Mouse (Mus musculus): ENCODE data around the gene Gm11077.

The Gm11077 gene

GRCm38 (mm10) chr6:140799435-140800040 lies 70.5 kb downstream of the Gm11077 start:
- no peaks in the 10 kb centered on the region for H3K36me3 ChIP-seq (ENCODE audit: insufficient read depth, low read length)
- H3K4me1 ChIP-seq (replicated peaks; ENCODE audit: low read depth, low read length) = no peaks in the 10 kb centered on the region
- H3K4me3 ChIP-seq (replicated peaks; ENCODE audit: low read length) = no peak overlapping the region
- no peaks in the 10 kb centered on the region for H3K27me3 ChIP-seq (ENCODE audit: insufficient read depth, low read length)
- TF ChIP-seq NANOG (IDR thresholded peaks at IDR 0.05; ENCODE audit: borderline replicate concordance, low read length) (no peak), POU5F1 (IDR thresholded peaks at IDR 0.05; ENCODE audit: borderline replicate concordance, low read length) (no peak), CTCF (conservative IDR thresholded peaks at IDR 0.05; ENCODE audit: low read length) (no peak)
- peaks cover 6% of the 10 kb centered on the region; the same call in 1 of the 2 replicates for H3K9me3 ChIP-seq (ENCODE audit: low read length)

GRCm38 (mm10) chr6:140800587-140800986 lies 71.5 kb downstream of the Gm11077 start:
- H3K27me3 ChIP-seq (ENCODE audit: insufficient read depth, low read length) = no peaks in the 10 kb centered on the region
- TF ChIP-seq CTCF (conservative IDR thresholded peaks at IDR 0.05; ENCODE audit: low read length) (no peak), POU5F1 (IDR thresholded peaks at IDR 0.05; ENCODE audit: borderline replicate concordance, low read length) (no peak), NANOG (IDR thresholded peaks at IDR 0.05; ENCODE audit: borderline replicate concordance, low read length) (no peak)
- no peak overlapping the region for H3K4me3 ChIP-seq (replicated peaks; ENCODE audit: low read length)
- H3K9me3 ChIP-seq (ENCODE audit: low read length) = peaks cover 6% of the 10 kb centered on the region; the same call in 1 of the 2 replicates
- no peaks in the 10 kb centered on the region for H3K36me3 ChIP-seq (ENCODE audit: insufficient read depth, low read length)
- no peaks in the 10 kb centered on the region for H3K4me1 ChIP-seq (replicated peaks; ENCODE audit: low read depth, low read length)
